Mouse (Mus musculus): ENCODE results near the gene Col9a1. TPM values are rescaled to one million over a fixed set of nuclear protein-coding genes. Genes with fewer than 3 reads are reported as not detected.

The Col9a1 gene
- total RNA-seq, 2 experiments from 2014 or later, result 0.66 TPM

DNA sequence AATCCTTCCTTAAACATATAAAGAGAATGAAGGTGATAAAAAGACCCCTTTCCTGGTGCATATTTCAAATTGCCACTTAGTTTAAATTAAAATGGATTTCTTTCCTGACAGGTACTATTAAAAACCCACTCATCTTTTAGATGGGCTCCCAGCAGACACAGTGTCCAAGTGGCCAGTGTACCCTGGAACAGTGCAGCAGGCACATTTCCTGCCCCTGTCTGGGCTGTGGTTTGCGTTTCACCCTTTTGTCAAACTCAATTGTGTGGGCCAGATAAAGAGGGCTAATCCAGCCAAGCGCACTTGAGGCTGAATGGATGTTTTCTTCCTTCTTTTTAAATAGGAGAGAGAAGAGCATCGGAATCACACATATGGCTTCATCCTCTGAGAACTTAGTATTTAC, 89.6 kb downstream of the Col9a1 start:
- no peak for DNase-seq (ENCODE audit: extremely low spot score in 1 of 2, low spot score in 1 of 2)

- DNase-seq (ENCODE audit: extremely low spot score in 1 of 2, low spot score in 1 of 2), result no peak
Measured at GRCm38 (mm10) chr1:24286360-24286759, 109.0 kb downstream of the Col9a1 start.

GRCm38 (mm10) chr1:24292515-24292914, 115.1 kb downstream of the Col9a1 start:
- DNase-seq (ENCODE audit: extremely low spot score in 1 of 2, low spot score in 1 of 2), result no peak

GRCm38 (mm10) chr1:24294979-24295942, 117.9 kb downstream of the Col9a1 start:
- DNase-seq (ENCODE audit: extremely low spot score in 1 of 2, low spot score in 1 of 2), result no peak

DNA sequence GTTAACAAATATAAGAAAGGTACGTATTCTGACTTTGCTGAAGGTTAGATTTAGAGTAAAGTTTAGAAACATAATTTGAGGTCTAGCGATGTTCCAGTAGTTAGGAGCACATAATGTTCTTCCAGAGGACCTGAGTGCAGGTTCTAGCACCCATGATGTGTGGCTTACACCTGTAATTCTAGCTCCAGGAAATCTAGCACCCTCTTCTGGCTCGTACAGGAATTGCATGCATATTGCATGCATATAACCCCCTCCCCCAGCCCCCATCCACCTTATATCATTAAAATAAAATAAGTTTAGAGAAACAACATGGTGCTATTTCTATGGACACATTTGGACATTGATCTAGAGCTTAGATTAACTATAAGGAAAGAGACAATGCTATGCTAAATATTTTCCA, 123.3 kb downstream of the Col9a1 start:
- no peak for DNase-seq (ENCODE audit: extremely low spot score in 1 of 2, low spot score in 1 of 2)

Other genes starting within 250 kb of the Col9a1 start
- 10 to 100 TPM; 50.1 to 55.0 TPM for gene Sdhaf4, start 172.0 kb upstream of the Col9a1 start, total RNA-seq (2021)
- 10 to 100 TPM; 22.2 to 31.3 TPM for gene Fam135a, start 77.3 kb upstream of the Col9a1 start, total RNA-seq (2021)